Mouse (Mus musculus) activated CD4-positive, CD25-positive, alpha-beta regulatory T cell, adult 4 months (primary cell): ENCODE results near the gene N4bp2l2. TPM values are rescaled to one million over a fixed set of nuclear protein-coding genes. Genes with fewer than 3 reads are reported as not detected.

Experiments
- ATAC-seq: one replicate; pipeline ENCODE4 v1.8.0; 2017
- polyA plus RNA-seq, 2 experiments: library from polyadenylated mRNA; unstranded; fragments of 100-300 nt; shearing (Covaris generic); gene quantifications; one replicate each; pipeline ENCODE4 v1.2.1; 2017

N4bp2l2 gene
- polyA plus RNA-seq, 2 experiments from 2014 or later, result 51.6 to 75.1 TPM

DNA sequence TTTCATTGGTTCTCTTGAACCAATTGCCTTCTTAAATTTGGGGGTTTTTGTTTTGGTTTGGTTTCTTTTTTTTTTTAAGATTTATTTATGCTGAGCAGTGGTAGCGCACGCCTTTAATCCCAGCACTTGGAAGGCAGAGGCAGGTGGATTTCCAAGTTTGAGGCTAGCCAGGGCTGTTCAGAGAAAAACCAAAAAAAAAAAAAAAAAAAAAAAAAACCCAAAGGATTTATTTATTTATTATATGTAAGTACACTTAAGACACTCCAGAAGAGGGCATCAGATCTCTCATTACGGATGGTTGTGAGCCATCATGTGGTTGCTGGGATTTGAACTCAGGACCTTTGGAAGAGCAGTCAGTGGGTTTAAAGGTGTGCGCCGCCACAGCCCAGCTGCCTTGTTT lies 105.1 kb downstream of the N4bp2l2 start:
- no peak for ATAC-seq

DNA sequence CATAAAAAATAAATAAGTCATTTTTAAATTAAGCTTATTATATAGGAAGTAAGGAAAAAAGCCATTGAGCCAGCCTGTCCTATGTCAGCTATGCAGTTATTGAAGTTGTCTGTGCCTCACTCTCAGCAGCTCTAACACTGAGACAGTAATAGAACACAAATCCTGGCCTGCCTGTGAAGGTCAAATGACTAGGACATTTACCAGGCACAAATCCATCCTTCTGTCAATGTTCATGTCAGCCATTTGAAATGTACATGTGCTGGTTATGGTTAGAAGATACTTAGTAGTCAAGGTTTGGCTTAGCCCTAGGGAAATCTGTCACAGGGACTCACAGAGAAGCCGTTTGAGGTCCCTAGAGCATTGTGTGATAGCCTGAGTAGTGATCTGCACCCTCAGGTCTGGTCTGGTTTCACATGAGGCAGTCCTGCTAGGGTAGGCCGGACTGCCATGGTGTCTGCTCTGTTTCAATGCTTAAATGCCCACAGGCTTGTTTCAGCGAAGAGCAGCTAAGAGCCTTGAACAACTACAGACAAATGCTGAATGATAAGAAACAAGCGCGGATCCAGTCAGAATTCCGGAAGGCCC lies 106.4 kb downstream of the N4bp2l2 start:
- ATAC-seq, result no peak

Other genes with a start within 250 kb of the N4bp2l2 start
- not detected for gene Zar1l, start 148.0 kb downstream of the N4bp2l2 start, polyA plus RNA-seq
- gene Brca2, start 143.6 kb downstream of the N4bp2l2 start, polyA plus RNA-seq, result 1 to 10 TPM; 8.6 to 9.4 TPM
- gene N4bp2l1, start 69.0 kb downstream of the N4bp2l2 start, polyA plus RNA-seq, result 10 to 100 TPM; 53.3 to 53.4 TPM
- 10 to 100 TPM; 22.1 to 22.9 TPM for gene Pds5b, start 7.6 kb upstream of the N4bp2l2 start, polyA plus RNA-seq